Mouse (Mus musculus): ENCODE measurements at regions not wholly inside any gene's neighbourhood (a gene's known extent, or its start where the extent isn't known, plus 50 kb on each side); places are given as distances from the start of the nearest gene placed in this dataset.

DNA sequence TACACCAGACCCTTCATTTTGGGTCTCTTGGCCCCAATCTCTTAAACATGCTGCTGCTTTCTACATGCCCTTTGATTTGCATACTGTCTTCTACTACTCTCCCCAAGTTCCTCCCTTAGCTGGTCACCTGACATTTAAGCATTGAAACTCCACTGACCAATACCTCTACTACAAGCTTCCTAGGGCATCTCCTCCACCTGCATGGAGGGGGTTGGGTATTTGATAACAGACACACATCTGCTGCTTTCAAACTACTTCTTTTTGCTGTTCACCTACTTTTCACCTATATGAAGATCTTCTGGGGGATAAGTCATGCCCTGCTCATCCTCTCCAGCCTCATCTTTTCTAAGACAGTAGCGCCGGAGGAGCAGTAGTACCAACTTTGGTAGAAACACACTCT lies 249.9 kb upstream of the Jun start:
- TF ChIP-seq CTCF (IDR thresholded peaks at IDR 0.05; ENCODE audit: borderline replicate concordance, control insufficient read depth, extremely low read depth, insufficient read depth, low read length, poor library complexity) = no peak
- TF ChIP-seq POLR2A (IDR thresholded peaks at IDR 0.05; ENCODE audit: control insufficient read depth, extremely low read depth, insufficient read depth, low read length, poor library complexity) = no peak
